Mouse (Mus musculus): ENCODE measurements at regions not wholly inside any gene's neighbourhood (a gene's known extent, or its start where the extent isn't known, plus 50 kb on each side); places are given as distances from the start of the nearest gene placed in this dataset.

DNA sequence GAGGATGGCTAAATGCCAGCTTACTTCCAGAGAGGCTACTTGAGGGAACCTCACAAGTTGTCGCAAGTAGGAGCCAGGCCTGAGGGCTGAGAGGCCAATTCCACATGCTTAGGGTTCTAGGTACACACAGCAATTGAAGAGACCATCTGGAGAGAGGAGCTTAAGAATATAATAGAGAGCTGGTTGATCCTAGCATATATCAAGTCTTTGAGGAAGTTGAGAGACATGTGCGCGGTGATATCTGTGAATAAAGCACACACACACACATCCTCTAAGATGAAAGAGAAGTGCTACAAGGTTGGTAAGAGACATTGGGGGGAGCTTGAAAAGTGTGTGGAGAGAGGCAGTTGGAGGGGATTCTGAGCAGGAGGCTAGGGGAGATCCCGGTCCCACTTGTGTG lies 189.5 kb downstream of the Zfp462 start:
- WGBS: 94% methylated on average over 4 of the region's 4 CpGs

DNA sequence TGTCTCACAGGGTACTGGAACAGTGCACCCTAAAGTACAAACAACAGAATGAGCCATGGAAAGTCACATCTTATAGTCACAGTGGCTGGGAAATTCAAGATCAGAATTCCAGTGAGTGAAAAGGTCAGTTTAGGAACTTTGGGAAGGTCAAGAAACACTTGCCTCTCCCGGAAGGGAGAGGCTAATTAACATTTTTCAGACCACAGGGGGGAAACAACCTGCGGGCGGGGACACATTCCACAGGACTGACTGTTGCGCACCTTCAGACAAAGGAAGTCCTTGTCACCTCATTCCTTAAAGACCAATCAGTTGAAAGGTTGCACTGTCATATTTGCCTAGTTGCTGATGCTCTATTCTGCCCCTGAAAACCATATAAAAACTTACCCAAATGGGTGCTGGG lies 189.9 kb downstream of the Zfp462 start:
- Histone ChIP-seq H3K27me3 (ENCODE audit: poor library complexity, severe bottlenecking) (no peaks in the 10 kb centered on the region), H3K4me3 (no peak overlapping the region), H3K36me3 (replicated peaks) (no peaks in the 10 kb centered on the region), H3K27ac (no peak overlapping the region), H3K9me3 (0 out of 2 replicates have a peak, but pooled peaks cover 4% of the 10 kb centered on the region), H3K4me1 (peaks cover 22% of the 10 kb centered on the region)
- DNase-seq (ENCODE audit: extremely low spot score, low spot score): no peak
- 41% methylated on average over 4 of the region's 4 CpGs for WGBS

More for the DNA sequence above, 189.5 kb downstream of the Zfp462 start:
- no peak for DNase-seq (ENCODE audit: extremely low spot score, low spot score)
- no peaks in the 10 kb centered on the region for H3K36me3 ChIP-seq (replicated peaks)
- H3K4me1 ChIP-seq: peaks cover 22% of the 10 kb centered on the region
- no peak overlapping the region for H3K4me3 ChIP-seq
- no peaks in the 10 kb centered on the region for H3K27me3 ChIP-seq (ENCODE audit: poor library complexity, severe bottlenecking)
- H3K27ac ChIP-seq: no peak overlapping the region
- 0 out of 2 replicates have a peak, but pooled peaks cover 4% of the 10 kb centered on the region for H3K9me3 ChIP-seq

DNA sequence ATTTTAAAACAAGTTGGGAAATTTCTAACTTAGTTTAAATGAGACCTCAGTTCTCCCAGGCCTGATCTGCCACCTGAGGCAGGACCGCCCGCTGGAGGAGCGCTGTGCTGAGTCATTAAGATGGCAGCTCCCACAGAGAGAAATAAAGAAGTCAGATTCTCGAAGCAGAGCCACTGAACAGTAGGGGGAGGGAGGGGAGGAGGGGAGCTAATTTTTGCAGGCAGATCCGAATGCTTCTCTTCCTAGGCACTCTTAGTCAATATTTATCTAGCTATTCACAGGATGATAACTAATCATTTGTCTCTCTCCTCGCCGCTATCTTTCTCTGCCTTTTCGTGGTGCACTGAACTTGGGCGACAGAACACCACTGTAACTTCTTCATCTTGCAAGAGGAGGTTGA lies 191.4 kb downstream of the Zfp462 start:
- 0 out of 2 replicates have a peak, but pooled peaks cover 4% of the 10 kb centered on the region for H3K9me3 ChIP-seq
- peaks cover 22% of the 10 kb centered on the region for H3K4me1 ChIP-seq
- peak overlapping the region; percentile 70; the same call in 1 of the 2 replicates for H3K27ac ChIP-seq
- WGBS: 7% methylated on average over 9 of the region's 9 CpGs
- H3K4me3 ChIP-seq: peak overlapping the region; percentile 11
- H3K36me3 ChIP-seq (replicated peaks): no peaks in the 10 kb centered on the region
- H3K27me3 ChIP-seq (ENCODE audit: poor library complexity, severe bottlenecking): no peaks in the 10 kb centered on the region
- peak; percentile 24 for DNase-seq (ENCODE audit: extremely low spot score, low spot score)

DNA sequence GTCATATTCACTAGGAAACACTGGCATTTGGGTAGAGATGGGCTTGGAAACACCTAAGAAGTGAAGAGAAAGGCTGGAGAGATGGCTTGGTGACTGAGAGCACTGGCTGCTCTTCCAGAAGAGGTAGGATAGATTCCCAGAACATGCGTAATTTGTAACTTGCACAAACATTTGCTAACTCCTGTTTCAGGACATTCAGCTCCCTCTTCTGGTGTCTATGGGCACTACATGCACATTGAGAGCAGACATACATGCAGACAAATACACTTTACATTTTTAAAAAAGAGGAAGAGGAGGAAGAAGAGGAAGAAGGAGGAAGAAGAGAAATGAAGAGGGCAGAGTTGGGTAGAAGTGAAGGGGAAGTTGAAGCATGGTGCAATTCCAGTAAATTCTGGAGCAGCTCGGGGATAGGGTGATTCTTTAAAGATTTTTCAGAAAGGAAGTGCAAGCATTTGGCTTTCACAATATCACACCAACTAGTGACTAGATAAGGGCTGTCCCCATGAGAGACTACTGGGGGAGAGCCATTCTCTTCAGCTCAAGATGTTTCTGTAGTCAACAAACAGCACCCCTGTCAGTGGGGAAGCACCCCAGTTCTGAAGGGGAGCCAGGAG lies 193.0 kb downstream of the Zfp462 start:
- no peak overlapping the region for H3K27ac ChIP-seq
- H3K4me1 ChIP-seq: peaks cover 22% of the 10 kb centered on the region
- no peaks in the 10 kb centered on the region for H3K27me3 ChIP-seq (ENCODE audit: poor library complexity, severe bottlenecking)
- 92% methylated on average over 2 of the region's 2 CpGs for WGBS
- H3K36me3 ChIP-seq (replicated peaks): no peaks in the 10 kb centered on the region
- H3K4me3 ChIP-seq: no peak overlapping the region
- DNase-seq (ENCODE audit: extremely low spot score, low spot score): no peak
- H3K9me3 ChIP-seq: 0 out of 2 replicates have a peak, but pooled peaks cover 4% of the 10 kb centered on the region

DNA sequence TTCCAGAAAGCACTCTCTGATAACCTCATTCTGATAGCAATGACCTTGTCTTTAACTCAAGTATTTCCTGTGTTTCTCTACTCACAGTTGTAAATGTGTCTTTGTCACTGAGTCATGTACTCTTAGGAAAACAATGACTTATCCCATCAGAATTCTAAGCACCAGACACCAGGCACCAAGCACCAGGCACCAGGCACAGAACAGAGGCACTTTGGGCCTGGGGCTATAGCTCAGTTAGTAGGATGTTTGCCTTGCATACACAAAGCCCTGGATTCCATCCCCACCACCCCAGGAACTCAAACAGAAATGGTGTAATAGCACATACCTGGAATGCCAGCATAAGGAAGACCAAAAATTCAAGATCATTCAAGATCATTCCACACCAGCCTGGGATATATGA lies 196.5 kb downstream of the Zfp462 start:
- Histone ChIP-seq H3K27ac (no peak overlapping the region), H3K4me3 (no peak overlapping the region), H3K9me3 (0 out of 2 replicates have a peak, but pooled peaks cover 4% of the 10 kb centered on the region), H3K27me3 (ENCODE audit: poor library complexity, severe bottlenecking) (no peaks in the 10 kb centered on the region), H3K36me3 (replicated peaks) (no peaks in the 10 kb centered on the region), H3K4me1 (peaks cover 19% of the 10 kb centered on the region)
- no peak for DNase-seq (ENCODE audit: extremely low spot score, low spot score)

DNA sequence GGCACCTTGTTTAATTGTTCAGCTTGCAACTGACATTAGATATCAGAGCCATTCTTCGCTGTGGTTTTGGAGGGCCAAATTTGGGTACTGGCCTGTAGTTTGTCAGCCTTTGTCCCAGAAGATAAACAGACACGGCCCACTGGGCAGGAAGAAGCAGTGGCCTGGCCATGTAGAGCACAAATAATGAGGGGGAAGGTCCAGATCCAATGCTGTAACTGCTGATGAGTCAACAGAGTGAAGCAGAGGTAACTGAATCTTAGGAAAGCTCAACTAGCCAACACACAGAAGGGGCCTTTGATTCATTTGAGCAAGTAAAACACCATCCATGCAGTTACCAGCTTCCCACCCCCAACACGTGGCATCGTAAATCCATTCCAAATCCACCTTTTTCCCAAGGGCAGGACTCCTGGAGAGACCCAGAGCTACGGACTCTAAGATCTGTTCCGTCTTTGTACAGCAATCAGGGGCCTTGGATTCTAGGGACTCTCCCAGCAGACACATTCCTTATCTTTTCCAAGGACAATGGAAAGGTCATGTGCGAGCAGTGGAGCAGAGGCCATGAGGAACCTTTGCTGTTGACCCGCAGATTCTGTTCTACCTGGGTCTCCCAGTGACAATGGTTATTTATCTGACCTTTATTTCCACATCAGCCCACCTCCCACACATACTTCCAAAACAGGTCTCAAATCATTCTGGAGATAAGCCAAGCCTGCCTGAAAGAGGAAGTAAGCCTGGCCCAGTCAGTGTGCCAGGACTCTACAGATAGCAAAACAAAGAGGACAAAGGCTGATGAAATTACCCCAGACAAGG lies 197.3 kb downstream of the Zfp462 start:
- no peak overlapping the region for H3K4me3 ChIP-seq
- 0 out of 2 replicates have a peak, but pooled peaks cover 4% of the 10 kb centered on the region for H3K9me3 ChIP-seq
- no peaks in the 10 kb centered on the region for H3K36me3 ChIP-seq (replicated peaks)
- 81% methylated on average over 8 of the region's 8 CpGs for WGBS
- 0 out of 2 replicates have a peak overlapping the region, but pooled peaks have one; percentile 26 for H3K27ac ChIP-seq
- DNase-seq (ENCODE audit: extremely low spot score, low spot score): no peak
- H3K4me1 ChIP-seq: peaks cover 15% of the 10 kb centered on the region
- no peaks in the 10 kb centered on the region for H3K27me3 ChIP-seq (ENCODE audit: poor library complexity, severe bottlenecking)

DNA sequence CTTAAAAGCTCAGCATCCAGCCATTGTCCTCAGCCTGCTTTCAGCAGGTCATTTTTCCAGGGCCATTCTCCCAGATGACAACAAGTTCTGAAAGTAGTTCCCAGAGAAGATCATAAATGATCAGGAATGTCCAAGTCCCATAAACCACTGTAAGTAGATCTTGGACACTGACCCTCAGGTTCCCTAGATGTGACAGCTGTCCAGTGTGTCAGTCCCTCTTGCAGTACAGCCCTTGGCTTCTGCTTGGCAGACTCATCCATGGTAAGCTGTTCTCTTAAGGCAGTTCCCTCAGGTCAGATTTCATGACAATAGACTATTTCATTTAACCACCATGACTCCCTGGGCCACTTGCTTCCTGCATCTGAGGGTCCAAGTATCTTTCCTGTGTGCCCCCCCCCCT lies 198.6 kb downstream of the Zfp462 start:
- DNase-seq (ENCODE audit: extremely low spot score, low spot score): no peak
- no peaks in the 10 kb centered on the region for H3K36me3 ChIP-seq (replicated peaks)
- H3K27me3 ChIP-seq (ENCODE audit: poor library complexity, severe bottlenecking): no peaks in the 10 kb centered on the region
- no peaks in the 10 kb centered on the region for H3K9me3 ChIP-seq
- peaks cover 23% of the 10 kb centered on the region for H3K4me1 ChIP-seq
- no peak overlapping the region for H3K4me3 ChIP-seq
- no peak overlapping the region for H3K27ac ChIP-seq

DNA sequence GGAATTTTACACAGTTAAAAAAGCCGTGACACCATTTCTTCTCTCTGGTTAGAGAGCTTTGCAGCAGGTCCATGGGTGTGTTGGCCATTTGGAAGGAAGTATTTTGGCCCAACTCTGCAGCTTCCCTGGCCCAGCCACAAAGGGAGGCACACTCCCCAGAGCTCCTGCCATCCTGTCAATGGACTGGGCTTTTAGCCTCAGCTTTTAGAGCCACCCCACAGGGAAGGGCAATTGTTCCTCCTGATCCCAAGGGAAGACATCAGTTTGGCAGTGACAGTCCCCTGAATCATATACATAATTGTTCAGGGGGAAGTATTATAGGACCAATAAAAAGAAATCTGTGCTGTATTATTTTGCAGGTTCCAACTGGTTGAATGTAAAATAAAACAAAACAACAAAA lies 200.1 kb downstream of the Zfp462 start:
- Histone ChIP-seq H3K27me3 (ENCODE audit: poor library complexity, severe bottlenecking) (no peaks in the 10 kb centered on the region), H3K9me3 (no peaks in the 10 kb centered on the region), H3K27ac (no peak overlapping the region), H3K4me1 (peaks cover 29% of the 10 kb centered on the region), H3K36me3 (replicated peaks) (no peaks in the 10 kb centered on the region), H3K4me3 (no peak overlapping the region)
- WGBS: 56% methylated on average over 1 of the region's 1 CpGs
- no peak for DNase-seq (ENCODE audit: extremely low spot score, low spot score)

DNA sequence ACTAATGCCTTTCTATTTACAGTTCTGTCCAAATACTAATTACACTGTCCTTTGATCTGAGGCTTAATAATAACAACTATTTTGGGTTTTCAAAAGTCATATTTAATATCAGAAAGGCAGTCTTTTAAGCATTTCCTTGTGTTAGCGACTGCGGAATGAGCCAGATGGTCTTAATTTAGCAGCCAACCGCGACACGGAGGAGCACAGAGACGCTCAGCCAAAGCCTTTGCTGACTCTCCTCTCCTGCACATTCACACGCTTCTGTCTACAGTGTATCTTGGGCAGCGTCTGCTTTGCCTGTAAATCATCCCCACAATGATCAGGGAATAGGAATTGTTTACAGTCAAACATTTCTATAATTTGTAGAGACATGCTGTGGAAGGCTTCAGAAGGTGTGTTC lies 201.1 kb downstream of the Zfp462 start:
- Histone ChIP-seq H3K9me3 (no peaks in the 10 kb centered on the region), H3K36me3 (replicated peaks) (no peaks in the 10 kb centered on the region), H3K4me1 (peaks cover 29% of the 10 kb centered on the region), H3K27me3 (ENCODE audit: poor library complexity, severe bottlenecking) (no peaks in the 10 kb centered on the region), H3K27ac (peak overlapping the region; percentile 58; the same call in 1 of the 2 replicates), H3K4me3 (no peak overlapping the region)
- WGBS: 68% methylated on average over 8 of the region's 8 CpGs
- no peak for DNase-seq (ENCODE audit: extremely low spot score, low spot score)

DNA sequence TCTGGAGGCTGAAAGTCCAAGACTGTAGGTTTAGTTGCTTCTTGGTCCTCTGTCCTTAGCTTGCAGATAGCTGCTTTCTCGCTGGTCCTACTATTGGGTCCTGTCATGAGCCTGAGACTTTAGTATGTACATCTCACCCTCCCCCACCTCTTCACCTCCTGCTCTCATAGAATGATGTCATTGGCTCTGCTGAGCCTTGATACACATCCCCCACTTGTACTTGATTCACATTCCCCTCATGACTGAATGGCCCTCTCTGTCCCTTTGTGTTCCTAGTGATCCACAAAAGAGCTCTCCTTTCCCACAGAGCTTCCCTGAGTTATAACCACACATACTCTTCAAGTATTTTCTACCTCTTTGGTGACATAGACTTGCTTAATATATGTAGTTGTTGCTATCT lies 201.5 kb upstream of the Rad23b start:
- 94% methylated on average over 1 of the region's 1 CpGs for WGBS
- H3K4me3 ChIP-seq: no peak overlapping the region
- no peak for DNase-seq (ENCODE audit: extremely low spot score, low spot score)
- H3K27ac ChIP-seq: peak overlapping the region; percentile 73
- no peaks in the 10 kb centered on the region for H3K27me3 ChIP-seq (ENCODE audit: poor library complexity, severe bottlenecking)
- H3K9me3 ChIP-seq: no peaks in the 10 kb centered on the region
- H3K36me3 ChIP-seq (replicated peaks): no peaks in the 10 kb centered on the region
- peaks cover 29% of the 10 kb centered on the region for H3K4me1 ChIP-seq

DNA sequence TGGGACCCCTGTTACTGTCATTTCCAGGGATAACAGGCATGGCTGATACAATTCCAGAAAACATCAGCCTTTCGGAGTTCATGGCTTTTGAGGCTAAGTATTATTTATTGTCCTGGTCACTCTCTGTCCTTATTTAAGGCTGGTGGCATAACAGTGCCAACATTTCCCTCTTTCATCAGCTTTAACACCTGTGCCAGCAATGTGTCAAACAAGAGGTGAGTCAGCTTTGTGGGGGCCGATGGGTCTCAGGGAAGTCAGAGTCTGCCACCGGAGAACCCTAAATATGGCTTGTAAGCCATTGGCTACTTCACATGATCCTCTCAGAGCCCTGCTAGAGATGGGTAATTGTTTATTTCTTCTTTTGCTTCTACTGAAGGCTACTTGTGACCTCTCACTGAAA lies 195.3 kb upstream of the Rad23b start:
- Histone ChIP-seq H3K27me3 (ENCODE audit: poor library complexity, severe bottlenecking) (no peaks in the 10 kb centered on the region), H3K4me3 (no peak overlapping the region), H3K27ac (no peak overlapping the region), H3K9me3 (no peaks in the 10 kb centered on the region), H3K4me1 (no peaks in the 10 kb centered on the region), H3K36me3 (replicated peaks) (no peaks in the 10 kb centered on the region)
- WGBS: 91% methylated on average over 3 of the region's 3 CpGs
- DNase-seq (ENCODE audit: extremely low spot score, low spot score): no peak

DNA sequence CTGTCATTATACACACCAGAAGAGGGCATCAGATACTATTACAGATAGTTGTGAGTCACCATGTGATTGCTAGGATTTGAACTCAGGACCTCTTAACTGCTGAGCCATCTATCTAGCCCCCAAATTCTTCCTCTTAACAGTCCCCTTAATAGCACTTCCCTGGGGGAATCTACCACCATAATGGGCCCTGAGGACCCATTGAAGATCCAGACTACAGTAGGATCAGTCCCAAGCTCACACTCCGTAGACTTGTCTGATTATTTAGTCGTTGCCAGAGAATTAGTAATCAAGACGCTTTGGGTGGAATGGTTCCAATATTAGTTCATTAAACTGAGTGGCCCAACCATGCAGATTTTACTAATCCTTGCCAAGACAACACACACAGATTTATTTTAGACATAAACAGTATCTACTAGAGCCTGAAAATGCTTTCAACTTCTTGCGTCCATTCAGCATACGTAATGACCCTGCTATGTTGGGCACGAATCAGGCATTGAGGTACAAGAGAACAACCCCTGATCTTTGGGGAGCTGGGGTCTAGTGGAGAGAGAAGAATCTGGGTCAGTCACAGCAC lies 191.6 kb upstream of the Rad23b start:
- Histone ChIP-seq H3K9me3 (no peaks in the 10 kb centered on the region), H3K4me3 (no peak overlapping the region), H3K36me3 (replicated peaks) (no peaks in the 10 kb centered on the region), H3K4me1 (no peaks in the 10 kb centered on the region), H3K27ac (no peak overlapping the region), H3K27me3 (ENCODE audit: poor library complexity, severe bottlenecking) (no peaks in the 10 kb centered on the region)
- no peak for DNase-seq (ENCODE audit: extremely low spot score, low spot score)
- 92% methylated on average over 6 of the region's 6 CpGs for WGBS

DNA sequence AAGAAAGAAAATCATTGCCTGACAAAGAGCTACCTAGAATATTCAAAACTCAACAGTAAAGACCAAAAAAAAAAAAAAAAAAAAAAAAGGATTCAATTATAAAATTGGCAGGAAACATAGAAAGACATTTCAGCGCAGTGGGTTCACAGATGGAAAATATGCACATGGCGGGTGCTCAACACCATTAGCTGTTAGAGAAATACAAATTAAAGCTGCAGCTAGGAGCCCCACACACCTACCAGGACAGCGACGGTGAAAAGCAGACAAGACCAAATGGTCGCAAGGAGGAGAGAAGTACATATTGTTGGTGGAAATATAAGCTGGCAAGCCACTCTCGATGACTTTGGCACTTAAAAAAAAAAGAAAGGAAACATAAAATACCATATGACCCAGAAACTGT lies 183.6 kb upstream of the Rad23b start:
- 94% methylated on average over 6 of the region's 6 CpGs for WGBS

More for the DNA sequence above, 183.6 kb upstream of the Rad23b start:
- no peaks in the 10 kb centered on the region for H3K9me3 ChIP-seq
- H3K27me3 ChIP-seq (ENCODE audit: poor library complexity, severe bottlenecking): no peaks in the 10 kb centered on the region
- no peaks in the 10 kb centered on the region for H3K36me3 ChIP-seq (replicated peaks)
- H3K27ac ChIP-seq: no peak overlapping the region
- H3K4me1 ChIP-seq: no peaks in the 10 kb centered on the region; the same call in 1 of the 2 replicates
- no peak overlapping the region for H3K4me3 ChIP-seq
- no peak for DNase-seq (ENCODE audit: extremely low spot score, low spot score)
